Mouse (Mus musculus) heart, embryonic 13.5 days (tissue): ENCODE measurements around the gene Lgmn. TPM values are rescaled to one million over a fixed set of nuclear protein-coding genes. Genes with fewer than 3 reads are reported as not detected.
A peak's percentile ranks its signal among the peaks of the same experiment; 100 is the strongest.

ENCODE experiments used
- ATAC-seq: fragments of 200-750 bp; cut with Nextera tagmentation; 2 replicates; pipeline ENCODE4 v1.8.0; 2017; ENCODE audit warnings: moderate TSS enrichment; ENCODE audit not compliant: insufficient number of reproducible peaks, low FRiP score, low TSS enrichment; ENCODE audit errors: extremely low read depth
- H3K27ac ChIP-seq: fragments of 300-500 bp; sonication (generic); replicated peaks from 2 replicates; pipeline ENCODE4 v1.5.1; 2015; ENCODE audit warnings: moderate library complexity, mild to moderate bottlenecking, inconsistent platforms
- H3K27me3 ChIP-seq: fragments of 300-500 bp; sonication (generic); replicated peaks from 2 replicates; pipeline ENCODE4 v1.6.1; 2015; ENCODE audit warnings: mild to moderate bottlenecking, inconsistent platforms
- H3K36me3 ChIP-seq: fragments of 300-500 bp; sonication (generic); 2 replicates; pipeline ENCODE4 v1.6.1; 2015; ENCODE audit warnings: mild to moderate bottlenecking, inconsistent platforms
- H3K4me1 ChIP-seq: fragments of 300-500 bp; sonication (generic); 2 replicates; pipeline ENCODE4 v1.6.1; 2015; ENCODE audit warnings: inconsistent platforms
- H3K4me2 ChIP-seq: fragments of 300-500 bp; sonication (generic); 2 replicates; pipeline ENCODE4 v1.6.1; 2015; ENCODE audit warnings: inconsistent platforms, mild to moderate bottlenecking, moderate library complexity
- H3K4me3 ChIP-seq: fragments of 300-500 bp; sonication (generic); 2 replicates; pipeline ENCODE4 v1.5.1; 2015; ENCODE audit warnings: moderate library complexity, mild to moderate bottlenecking, inconsistent platforms
- H3K9ac ChIP-seq: fragments of 300-500 bp; sonication (generic); 2 replicates; pipeline ENCODE4 v1.6.1; 2015; ENCODE audit warnings: inconsistent platforms, mild to moderate bottlenecking, moderate library complexity
- H3K9me3 ChIP-seq: fragments of 300-500 bp; sonication (generic); 2 replicates; pipeline ENCODE4 v1.6.1; 2016; ENCODE audit warnings: inconsistent platforms
- WGBS: fragments of 180-500 bp; shearing (Covaris S2); methylation state at CpG from one replicate; pipeline ENCODE4 v1.1.7; 2015; ENCODE audit warnings: mixed read lengths; 5-methylcytosine and 5-hydroxymethylcytosine counted together
- polyA plus RNA-seq: library from polyadenylated mRNA; unstranded; fragments of >200 nt; fragmentation: Nextera tagmentation; extraction: Ambion mirVana; gene quantifications from 2 replicates; pipeline ENCODE4 v1.2.1, GENCODE M21; 2015

The Lgmn gene
- polyA plus RNA-seq, 1 experiment from 2014 or later = 119 TPM

DNA sequence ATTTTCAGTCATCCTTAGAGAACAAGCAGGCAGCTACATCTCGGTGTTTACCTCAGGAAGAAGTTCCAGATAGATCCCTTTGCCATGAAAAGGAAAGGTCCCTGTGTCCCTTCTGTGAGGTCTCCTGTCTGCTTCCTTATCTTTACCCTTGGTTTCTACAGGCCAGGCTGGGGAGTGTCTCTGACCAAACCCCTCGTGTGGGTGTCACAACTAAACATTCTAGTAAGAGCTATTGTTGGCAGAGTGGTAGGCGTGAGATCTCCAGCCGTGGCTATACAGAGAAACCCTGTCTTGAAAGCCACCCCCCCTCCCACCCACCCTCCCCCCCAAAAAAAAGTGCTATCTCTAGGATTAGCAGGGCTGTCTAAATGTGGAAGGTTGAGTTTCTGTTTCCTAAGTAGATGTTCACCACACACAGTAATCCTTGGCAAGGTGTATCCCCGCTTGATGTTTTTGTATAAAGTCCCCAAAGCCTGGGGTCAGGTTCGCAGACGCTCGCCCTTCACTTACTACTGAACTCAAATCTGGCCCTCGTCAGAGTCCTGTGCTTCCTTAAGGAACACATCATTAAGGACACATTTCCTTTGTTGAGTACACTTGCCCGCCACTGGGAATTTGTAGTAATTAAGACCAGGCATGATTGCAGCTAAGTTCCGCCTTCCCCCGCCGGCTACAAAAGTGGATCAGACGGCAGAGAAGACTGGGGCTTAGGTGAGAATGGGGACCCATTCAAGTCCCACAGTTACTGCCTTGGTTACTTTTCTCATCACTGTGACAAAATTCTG, 94.4 kb downstream of the Lgmn start:
- Histone ChIP-seq H3K4me3 (no peak overlapping the region), H3K36me3 (peaks cover 9% of the 10 kb centered on the region), H3K4me1 (peaks cover 42% of the 10 kb centered on the region), H3K4me2 (no peak overlapping the region), H3K27ac (0 out of 2 replicates have a peak overlapping the region, but pooled peaks have one; percentile 20), H3K9ac (no peak overlapping the region), H3K9me3 (no peaks in the 10 kb centered on the region), H3K27me3 (no peaks in the 10 kb centered on the region)
- ATAC-seq = no peak
- 51% methylated on average over 14 of the region's 14 CpGs for WGBS

Other genes starting within 250 kb of the Lgmn start
- gene Rin3, start 156.8 kb downstream of the Lgmn start, polyA plus RNA-seq = 8.0 and 10.2 TPM in 2 replicates
- 22.3 and 22.8 TPM in 2 replicates for gene Golga5, start 29.3 kb upstream of the Lgmn start, polyA plus RNA-seq
- gene Chga, start 115.2 kb upstream of the Lgmn start, polyA plus RNA-seq = 0.84 and 1.1 TPM in 2 replicates